Mouse (Mus musculus): ENCODE measurements around the gene Bcam.

Gene Bcam

DNA sequence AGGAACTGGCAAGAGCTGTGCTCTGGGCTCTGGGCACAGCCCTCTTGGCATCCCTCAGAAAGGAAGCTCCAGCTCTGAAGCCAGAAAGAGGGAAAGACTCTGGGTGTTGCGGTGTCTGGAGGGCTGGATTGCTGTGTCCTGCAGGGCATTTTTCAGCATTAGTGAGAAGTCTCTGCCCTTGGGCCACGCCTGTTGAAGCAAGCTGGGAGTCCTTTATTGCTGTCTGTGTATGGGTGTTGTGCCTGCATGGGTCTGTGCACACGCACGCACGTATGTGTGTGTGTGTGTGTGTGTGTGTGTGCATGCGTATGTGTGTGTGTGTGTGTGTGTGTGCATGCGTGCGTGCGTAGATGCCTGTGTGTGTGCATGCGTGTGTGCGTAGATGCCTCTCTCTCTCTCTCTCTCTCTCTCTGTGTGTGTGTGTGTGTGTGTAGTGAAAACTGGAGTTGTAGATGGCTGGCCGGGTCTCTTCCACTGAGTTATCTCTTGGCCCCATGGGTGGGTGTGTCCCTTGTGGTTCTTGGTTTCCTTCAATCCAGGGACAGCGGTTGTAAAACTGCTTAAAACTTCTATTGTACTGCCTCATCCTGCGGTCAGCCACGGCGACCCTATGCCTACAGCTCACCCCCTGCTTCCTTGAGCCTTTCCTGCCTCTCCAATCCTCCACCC, 34.3 kb downstream of the Bcam start:
- ChIA-PET CTCF (interaction anchor here in 3 of 4 experiments (0.6 to 1.5 kb wide), 6 partner anchors 13 to 192 kb away, joined by 3 to 7 read pairs (median 3); partner anchors contain the start of genes Cblc (in 1 of the 3) and Tomm40 (in 1 of the 3)), POLR2A (interaction anchor here in 3 of 4 experiments (0.6 to 2.3 kb wide), 8 partner anchors 12 to 39 kb away, joined by 3 to 12 read pairs (median 6); partner anchors contain the start of genes Tomm40 (in 2 of the 3) and Apoe (in 1 of the 3))

DNA sequence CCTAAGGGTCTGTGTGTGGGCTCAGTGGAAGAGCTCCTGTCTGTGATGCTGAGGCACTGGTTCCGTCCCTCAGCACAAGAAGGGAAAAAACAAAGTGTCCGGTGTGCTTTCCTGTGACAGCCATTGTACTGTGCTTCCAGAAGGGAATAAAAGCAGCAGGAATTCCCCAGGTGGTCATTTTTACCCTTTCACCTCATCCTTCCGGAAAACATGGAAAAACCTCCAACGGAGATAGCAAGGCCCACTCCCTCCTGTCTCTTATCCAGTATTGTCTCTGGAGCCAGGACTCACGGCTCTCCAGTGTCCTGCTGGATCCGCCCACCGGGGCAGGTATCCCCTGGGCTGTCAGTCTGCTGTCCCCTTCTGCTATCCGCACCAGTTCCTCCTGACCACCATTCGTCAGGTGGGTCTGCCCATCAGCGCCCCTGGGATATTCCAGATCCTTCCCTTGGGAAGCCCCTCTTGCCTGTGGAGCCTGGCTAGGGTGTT, 36.6 kb downstream of the Bcam start:
- CTCF ChIA-PET = interaction anchor here in 1 of 4 experiments (0.5 to 1.8 kb wide), 2 partner anchors 16 to 65 kb away, joined by 3 to 4 read pairs; partner anchors contain the start of gene Nectin2
- POLR2A ChIA-PET = interaction anchor here in 3 of 4 experiments (1.1 to 1.9 kb wide), 6 partner anchors 11 to 36 kb away, joined by 3 to 6 read pairs (median 4); partner anchors contain the start of genes Apoe (in 1 of the 3) and Tomm40 (in 1 of the 3)

DNA sequence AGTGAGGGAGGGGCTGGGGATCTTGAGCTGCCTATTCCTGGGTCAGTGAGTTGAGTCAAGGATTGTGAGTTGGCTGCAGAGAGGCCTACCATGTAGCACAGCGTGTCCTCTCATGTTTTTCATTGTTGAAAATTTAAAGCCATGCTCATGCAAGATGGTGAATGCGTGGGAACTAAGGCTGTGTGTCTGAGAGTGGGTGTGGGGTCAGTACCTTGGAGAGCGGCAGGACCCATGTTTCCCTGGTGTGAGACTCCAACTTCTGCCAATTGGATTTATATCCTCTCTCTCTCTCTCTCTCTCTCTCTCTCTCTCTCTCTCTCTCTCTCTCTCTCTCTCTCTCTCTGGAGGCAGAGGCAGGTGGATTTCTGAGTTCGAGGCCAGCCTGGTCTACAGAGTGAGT, 44.3 kb downstream of the Bcam start:
- CTCF ChIA-PET = interaction anchor here in 2 of 4 experiments (1.5 to 1.8 kb wide), 2 partner anchors 14 to 58 kb away, joined by 4 read pairs; no protein-coding TSS in a partner anchor
- POLR2A ChIA-PET = interaction anchor here in 2 of 4 experiments (0.7 to 2.0 kb wide), 4 partner anchors 11 to 61 kb away, joined by 3 to 8 read pairs (median 6); partner anchors contain the start of gene Tomm40 (in 1 of the 2)

DNA sequence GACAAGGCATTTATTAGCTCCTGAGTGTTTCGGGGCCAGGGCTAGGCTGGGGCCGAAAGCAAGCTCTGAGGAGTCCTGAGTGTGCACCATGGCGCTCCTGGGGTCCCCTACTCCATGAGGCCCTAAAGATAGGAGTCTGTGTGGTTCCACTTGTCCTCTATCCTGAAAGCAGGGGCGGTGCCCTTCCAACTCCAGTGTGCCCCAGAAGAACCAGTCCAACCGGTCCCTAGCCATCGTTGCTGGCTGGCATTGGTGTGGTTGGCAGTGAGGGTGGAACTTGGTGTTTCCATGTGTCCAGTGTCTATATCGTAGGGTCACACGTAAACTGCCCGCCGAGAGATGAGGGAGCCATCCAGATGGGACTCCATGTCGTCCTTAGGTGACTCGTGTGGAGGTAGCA, 46.6 kb downstream of the Bcam start:
- CTCF ChIA-PET = interaction anchor here in 1 of 4 experiments (0.8 kb wide), 1 partner anchor 17 kb away, joined by 3 read pairs; no protein-coding TSS in a partner anchor
- POLR2A ChIA-PET = interaction anchor here in 2 of 4 experiments (0.7 to 19.0 kb wide), 6 partner anchors 9 to 560 kb away, joined by 3 to 415 read pairs (median 8); partner anchors contain the start of genes Tomm40 (in 2 of the 2), Apoc1 (in 1 of the 2) and Apoe (in 1 of the 2)

DNA sequence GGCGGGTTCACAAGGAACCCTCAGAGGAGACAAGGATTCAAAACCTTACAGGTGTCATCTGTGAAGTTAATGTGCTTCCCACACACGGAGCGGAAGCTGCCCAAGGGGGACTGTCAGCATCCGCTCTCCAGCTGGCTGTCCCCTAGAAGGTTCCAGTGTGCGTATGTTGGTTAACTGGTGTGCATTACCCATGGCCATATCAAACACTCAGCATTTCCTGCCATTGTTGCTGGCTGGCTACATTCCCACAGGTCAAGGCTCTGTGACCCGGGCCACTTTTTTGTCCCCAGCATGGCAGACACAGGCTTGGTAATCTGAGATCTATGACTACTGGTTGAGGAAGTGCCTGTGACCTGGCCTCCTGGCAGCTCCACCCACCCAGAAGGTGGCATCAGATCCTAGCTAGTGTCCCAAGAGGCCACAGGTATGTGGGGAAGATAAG, 48.0 kb downstream of the Bcam start:
- ChIA-PET POLR2A (interaction anchor here in 3 of 4 experiments (0.7 to 19.0 kb wide), 6 partner anchors 9 to 113 kb away, joined by 3 to 415 read pairs (median 6); partner anchors contain the start of genes Apoc1 (in 1 of the 3) and Apoe (in 1 of the 3)), CTCF (interaction anchor here in 1 of 4 experiments (0.9 kb wide), 1 partner anchor 18 kb away, joined by 3 read pairs; no protein-coding TSS in a partner anchor)

DNA sequence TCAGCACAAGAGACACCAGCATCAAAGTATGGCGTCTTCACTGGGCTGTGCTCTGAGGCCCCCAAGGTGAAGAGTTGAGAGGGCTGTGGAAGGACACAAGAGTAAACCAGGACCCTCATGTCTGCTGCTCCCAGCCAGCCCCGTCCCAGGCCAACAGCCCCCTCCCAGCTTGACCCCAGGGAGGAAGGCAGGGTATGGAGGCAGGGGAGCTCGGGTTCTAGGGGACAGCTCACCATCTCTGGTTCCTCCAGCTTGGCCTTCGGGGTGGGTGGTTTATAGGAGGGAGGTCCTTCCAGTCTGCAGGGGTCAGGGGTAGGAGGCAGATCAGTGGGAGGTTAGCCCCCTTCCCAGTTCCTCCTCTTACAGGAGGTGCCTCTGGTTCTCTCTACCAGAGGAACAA, 51.6 kb downstream of the Bcam start:
- CTCF ChIA-PET = interaction anchor here in 1 of 4 experiments (0.5 to 0.6 kb wide), 2 partner anchors 126 to 153 kb away, joined by 4 read pairs; no protein-coding TSS in a partner anchor
- POLR2A ChIA-PET = interaction anchor here in 2 of 4 experiments (0.8 to 19.0 kb wide), 6 partner anchors 13 to 23 kb away, joined by 3 to 415 read pairs (median 27); partner anchors contain the start of genes Apoc1 (in 2 of the 2) and Apoe (in 2 of the 2)

DNA sequence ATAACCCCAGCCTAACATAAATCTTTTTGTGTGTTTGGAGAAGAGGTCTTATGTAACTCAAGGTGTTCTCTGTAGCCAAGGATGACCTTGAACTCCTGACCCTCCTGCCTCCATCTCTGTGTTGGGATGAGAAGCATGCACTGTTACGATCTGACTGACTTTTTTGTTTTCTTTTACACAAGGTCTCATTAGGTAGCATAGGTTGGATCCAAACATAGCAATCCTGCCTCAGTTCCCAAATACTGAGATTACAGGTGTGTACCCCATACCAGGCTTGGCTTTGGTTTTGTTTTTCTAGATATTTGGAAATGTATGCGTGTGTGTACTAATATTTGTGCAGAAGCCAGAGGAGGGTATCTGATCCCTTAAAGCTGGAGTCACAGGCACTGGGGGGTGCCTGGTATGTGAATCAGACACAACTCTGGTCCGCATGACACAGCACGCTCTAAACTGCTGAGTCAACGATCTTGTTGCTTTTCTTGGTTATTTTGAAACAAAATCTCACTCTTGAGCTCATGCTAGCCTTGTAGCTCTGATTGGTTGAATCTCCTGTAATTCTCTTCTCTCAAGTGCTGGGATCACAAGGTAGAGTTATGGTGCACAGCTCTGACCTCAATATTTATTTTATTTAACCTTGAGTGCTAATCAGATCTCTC, 52.4 kb downstream of the Bcam start:
- CTCF ChIA-PET = interaction anchor here in 1 of 4 experiments (0.5 kb wide), 1 partner anchor 154 kb away, joined by 4 read pairs; no protein-coding TSS in a partner anchor
- POLR2A ChIA-PET = interaction anchor here in 2 of 4 experiments (0.8 to 19.0 kb wide), 6 partner anchors 14 to 23 kb away, joined by 3 to 415 read pairs (median 27); partner anchors contain the start of genes Apoc1 (in 2 of the 2) and Apoe (in 2 of the 2)

DNA sequence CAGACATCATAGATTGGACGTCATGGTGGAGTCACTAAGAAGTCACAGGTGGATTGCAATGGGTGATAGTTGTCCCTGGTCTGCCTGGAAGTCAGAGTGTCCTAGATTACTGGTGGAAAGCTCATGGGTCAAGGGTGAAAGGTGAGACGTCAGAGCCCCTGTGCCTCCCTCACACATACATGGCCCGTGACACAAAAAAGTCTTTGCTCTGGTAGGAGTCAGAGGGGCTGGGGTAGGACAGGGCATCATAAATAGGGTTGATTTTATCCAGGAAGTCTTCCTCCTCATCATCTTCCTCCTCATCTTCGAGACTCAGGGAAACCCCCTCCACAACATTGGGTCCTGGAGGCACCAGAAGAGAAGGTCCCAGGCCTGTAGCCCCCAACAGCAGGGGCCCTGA, 53.5 kb downstream of the Bcam start:
- ChIA-PET CTCF (interaction anchor here in 2 of 4 experiments (0.6 to 2.2 kb wide), 2 partner anchors 18 to 33 kb away, joined by 3 to 5 read pairs; partner anchors contain the start of gene Nectin2 (in 1 of the 2)), POLR2A (interaction anchor here in 2 of 4 experiments (0.6 to 19.0 kb wide), 9 partner anchors 11 to 72 kb away, joined by 3 to 415 read pairs (median 12); partner anchors contain the start of genes Apoc1 (in 2 of the 2) and Apoe (in 2 of the 2))

DNA sequence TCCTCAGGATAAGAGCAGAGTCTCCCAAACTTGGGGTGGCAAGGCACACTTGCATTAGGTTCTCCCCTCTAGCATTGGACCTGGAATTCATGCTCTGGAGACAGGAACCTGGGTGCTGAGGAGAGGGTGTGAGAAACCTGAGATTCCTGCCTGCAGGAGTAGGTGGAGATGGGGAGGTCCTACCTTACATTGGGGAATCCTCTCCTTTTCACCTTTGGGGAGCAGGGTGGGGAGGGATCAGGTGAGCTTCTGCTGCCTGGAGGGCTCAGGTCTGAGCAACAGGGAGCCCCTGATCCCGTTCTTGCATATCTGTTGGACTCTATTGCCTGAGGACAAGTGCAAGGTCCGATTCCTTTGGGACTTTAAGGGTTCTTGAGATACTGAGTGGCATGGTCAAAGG, 54.0 kb downstream of the Bcam start:
- POLR2A ChIA-PET = interaction anchor here in 2 of 4 experiments (0.6 to 19.0 kb wide), 23 partner anchors 9 to 107 kb away, joined by 3 to 415 read pairs (median 9); partner anchors contain the start of genes Apoc1 (in 2 of the 2), Apoe (in 2 of the 2), Bcl3 (in 1 of the 2) and Cblc (in 1 of the 2)
- CTCF ChIA-PET = interaction anchor here in 3 of 4 experiments (0.6 to 5.7 kb wide), 9 partner anchors 17 to 53 kb away, joined by 3 to 103 read pairs (median 5); partner anchors contain the start of genes Apoe (in 1 of the 3), Clptm1 (in 1 of the 3) and Nectin2 (in 1 of the 3)

DNA sequence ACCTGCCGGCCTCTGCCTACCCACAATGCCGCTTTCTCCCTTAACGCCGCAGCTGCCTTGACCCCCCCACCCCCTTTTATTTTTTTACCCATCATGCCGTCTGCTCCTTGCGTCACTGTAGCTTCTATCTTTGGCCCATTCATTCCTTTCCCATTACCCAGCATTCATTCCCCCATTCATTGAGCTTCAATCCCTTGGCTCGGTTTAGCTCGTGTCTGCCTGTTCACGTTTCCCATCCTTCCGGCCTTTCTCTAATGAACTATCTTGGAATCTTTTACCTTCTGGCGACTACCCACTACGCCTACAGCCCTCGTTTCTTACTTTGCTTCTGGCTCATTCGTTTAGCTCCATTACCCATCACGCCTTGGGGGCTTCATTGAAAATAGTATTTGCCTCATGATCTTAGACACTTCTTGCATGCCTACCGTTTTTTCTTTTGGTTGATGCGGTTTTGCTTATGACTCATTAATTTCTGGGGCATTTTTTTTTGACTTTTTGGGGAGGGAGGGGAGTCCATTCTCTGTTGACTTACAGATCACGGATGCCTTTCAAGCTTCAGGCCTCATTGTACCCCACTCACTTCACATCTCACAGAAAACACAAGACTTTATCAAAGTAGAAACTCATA, 54.6 kb downstream of the Bcam start:
- ChIA-PET POLR2A (interaction anchor here (0.6 to 19.0 kb wide), 95 partner anchors 8 to 844 kb away, joined by 3 to 415 read pairs (median 5); partner anchors contain the start of genes Apoe (in 3 of the 4), Bcam (in 3 of the 4), Clptm1 (in 3 of the 4) and Apoc1 (in 2 of the 4)), CTCF (interaction anchor here (0.6 to 7.4 kb wide), 33 partner anchors 11 to 353 kb away, joined by 3 to 103 read pairs (median 5); partner anchors contain the start of genes Apoe (in 2 of the 4), Clptm1 (in 2 of the 4) and Nectin2 (in 1 of the 4))

DNA sequence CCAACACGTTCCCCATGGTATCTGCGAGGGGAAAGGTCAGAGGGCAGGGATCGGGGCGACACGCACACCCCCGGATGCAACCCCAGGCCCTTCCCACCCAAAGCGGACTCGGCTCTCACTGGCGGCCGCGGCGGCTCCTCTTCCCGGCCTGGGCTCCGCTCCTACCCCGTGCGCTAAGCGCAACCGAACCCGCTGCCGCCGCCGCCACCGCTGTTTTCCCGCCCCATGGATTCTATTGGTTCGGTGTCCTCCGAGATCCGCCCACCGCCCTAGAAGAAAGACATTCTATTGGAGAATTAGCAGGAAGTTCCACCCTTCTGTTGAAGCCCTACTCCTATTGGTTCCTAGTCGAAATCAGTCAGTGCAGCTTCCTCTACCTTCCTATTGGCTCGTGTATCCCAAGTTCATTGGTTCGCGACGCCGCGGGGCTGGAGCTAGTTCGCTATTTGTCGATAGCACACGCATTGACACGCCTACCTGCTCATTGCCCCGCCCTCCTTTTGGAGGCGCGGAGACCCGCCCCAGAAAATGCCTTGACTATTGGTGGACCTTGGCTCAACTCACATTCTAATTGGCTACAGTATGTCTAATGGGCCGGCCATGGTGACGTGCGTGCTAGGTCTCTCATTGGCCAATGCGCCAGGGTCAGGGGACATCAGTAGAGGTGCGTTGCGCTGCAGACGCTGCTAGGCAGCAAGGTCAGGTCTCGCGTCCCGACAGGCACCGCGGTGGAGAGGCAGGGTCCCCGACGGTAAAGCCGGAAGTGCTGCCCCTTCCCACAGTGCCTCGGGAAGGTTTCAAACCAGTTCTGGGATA, 55.4 kb downstream of the Bcam start, which contains the start of gene Tomm40:
Tomm40 (minus strand) TSS at position 200 of the 816 bp plus-strand sequence.
- ChIA-PET CTCF (interaction anchor here (0.5 to 7.4 kb wide), 40 partner anchors 10 to 617 kb away, joined by 3 to 103 read pairs (median 4); partner anchors contain the start of genes Apoe (in 2 of the 4), Apoc1 (in 1 of the 4), Clptm1 (in 1 of the 4) and Nectin2 (in 1 of the 4)), POLR2A (interaction anchor here (0.6 to 19.0 kb wide), 101 partner anchors 8 to 843 kb away, joined by 3 to 415 read pairs (median 4); partner anchors contain the start of genes Apoe (in 3 of the 4), Bcam (in 3 of the 4), Clptm1 (in 3 of the 4) and Apoc1 (in 2 of the 4))

DNA sequence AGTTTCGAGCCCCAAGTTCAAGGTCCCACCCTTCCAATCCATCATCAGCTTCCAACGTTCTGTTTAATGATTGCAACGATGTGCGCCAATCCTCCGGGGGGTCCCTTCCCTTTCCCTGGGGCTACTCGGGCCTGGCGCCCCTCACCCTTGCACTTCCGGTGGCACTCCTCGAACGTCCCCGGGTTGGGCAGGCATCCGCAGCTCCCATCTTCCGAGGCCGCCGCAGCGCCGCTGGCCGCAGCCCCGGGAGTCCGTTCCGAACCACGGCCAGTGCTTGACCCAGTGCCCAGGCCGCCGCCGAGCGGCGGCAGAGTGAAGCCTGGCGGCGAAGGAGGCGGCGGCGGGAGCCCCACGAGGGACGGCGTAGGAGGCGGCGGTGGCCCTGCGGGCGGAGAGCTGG, 56.0 kb downstream of the Bcam start:
- CTCF ChIA-PET = interaction anchor here (0.5 to 7.4 kb wide), 31 partner anchors 13 to 617 kb away, joined by 3 to 103 read pairs (median 5); partner anchors contain the start of genes Apoe (in 2 of the 4), Apoc1 (in 1 of the 4), Clptm1 (in 1 of the 4) and Nectin2 (in 1 of the 4)
- POLR2A ChIA-PET = interaction anchor here (0.6 to 19.0 kb wide), 74 partner anchors 9 to 512 kb away, joined by 3 to 415 read pairs (median 5); partner anchors contain the start of genes Apoe (in 3 of the 4), Apoc1 (in 2 of the 4), Bcam (in 2 of the 4) and Cblc (in 2 of the 4)

DNA sequence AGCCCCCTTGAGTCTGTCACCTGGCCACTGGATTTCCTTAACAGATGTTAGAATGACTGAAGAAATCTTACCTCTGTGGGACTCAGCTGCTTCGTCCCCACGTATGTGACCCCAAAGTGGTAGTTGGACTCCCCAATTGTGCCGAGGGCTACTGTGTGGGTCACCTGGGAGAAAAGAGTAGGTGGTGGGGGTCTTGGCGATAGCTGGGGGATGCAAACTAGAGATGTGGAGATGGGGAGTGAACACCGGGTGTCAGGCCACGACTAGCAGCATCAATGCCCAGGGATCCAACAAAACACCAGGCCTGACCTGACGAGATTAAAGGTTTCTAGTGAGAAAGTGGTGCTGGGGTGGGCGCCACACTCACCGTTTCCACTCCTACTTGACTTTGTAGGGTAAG, 57.2 kb downstream of the Bcam start:
- ChIA-PET POLR2A (interaction anchor here in 3 of 4 experiments (1.0 to 19.0 kb wide), 11 partner anchors 14 to 50 kb away, joined by 3 to 415 read pairs (median 23); partner anchors contain the start of genes Apoe (in 3 of the 3), Apoc1 (in 2 of the 3) and Clptm1 (in 1 of the 3)), CTCF (interaction anchor here (0.5 to 7.4 kb wide), 12 partner anchors 12 to 308 kb away, joined by 3 to 103 read pairs (median 10); partner anchors contain the start of gene Apoe (in 2 of the 4))

DNA sequence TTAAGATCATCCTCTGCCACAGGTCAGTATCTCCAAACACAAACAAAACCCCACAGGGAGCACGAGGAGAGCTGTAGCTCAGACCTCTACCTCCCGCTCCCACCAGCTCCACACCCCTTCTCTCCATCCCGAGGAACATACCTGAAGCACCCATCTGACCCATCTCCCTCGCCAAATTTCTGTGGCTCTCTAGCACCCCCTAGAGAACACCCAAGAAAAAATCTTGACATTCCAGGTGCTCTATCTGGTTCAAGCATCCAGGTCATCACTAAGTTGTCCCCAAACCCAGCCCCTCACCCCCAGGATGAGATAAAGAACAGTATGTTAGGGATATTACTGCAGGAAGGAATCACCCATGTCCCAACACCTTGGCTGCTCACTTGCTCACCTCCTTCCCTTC, 57.6 kb downstream of the Bcam start:
- CTCF ChIA-PET = interaction anchor here (0.5 to 7.4 kb wide), 18 partner anchors 10 to 308 kb away, joined by 3 to 103 read pairs (median 10); partner anchors contain the start of gene Apoe (in 3 of the 4)
- POLR2A ChIA-PET = interaction anchor here in 3 of 4 experiments (1.0 to 19.0 kb wide), 13 partner anchors 10 to 182 kb away, joined by 3 to 415 read pairs (median 6); partner anchors contain the start of genes Apoe (in 3 of the 3), Apoc1 (in 2 of the 3) and Clptm1 (in 1 of the 3)

DNA sequence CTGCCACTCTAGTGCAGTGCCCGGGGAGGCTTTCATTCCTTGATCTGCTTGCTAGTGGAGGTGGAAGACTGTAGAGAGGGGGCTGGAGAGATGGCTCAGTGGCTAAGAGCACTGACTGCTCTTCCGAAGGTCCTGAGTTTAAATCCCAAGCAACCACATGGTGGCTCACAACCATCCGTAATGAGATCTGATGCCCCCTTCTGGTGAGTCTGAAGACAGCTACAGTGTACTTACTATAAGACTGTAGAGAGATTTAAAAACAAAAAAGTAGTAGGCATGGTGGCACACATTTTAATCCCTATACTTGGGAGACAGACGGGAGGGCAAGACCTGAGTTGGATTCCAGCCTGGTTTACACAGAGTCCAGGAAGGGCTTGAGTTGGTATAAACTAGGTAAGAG, 58.4 kb downstream of the Bcam start:
- POLR2A ChIA-PET = interaction anchor here (0.8 to 19.0 kb wide), 20 partner anchors 9 to 181 kb away, joined by 3 to 415 read pairs (median 4); partner anchors contain the start of genes Apoe (in 3 of the 4), Apoc1 (in 2 of the 4), Clptm1 (in 1 of the 4) and Nectin2 (in 1 of the 4)
- CTCF ChIA-PET = interaction anchor here (0.5 to 7.4 kb wide), 29 partner anchors 10 to 307 kb away, joined by 3 to 103 read pairs (median 4); partner anchors contain the start of genes Apoe (in 3 of the 4), Clptm1 (in 2 of the 4) and Nectin2 (in 1 of the 4)

All from embryonic stem cell, embryonic (primary cell).